Mouse (Mus musculus): ENCODE data around the gene Psma4. TPM values are rescaled to one million over a fixed set of nuclear protein-coding genes. Genes with fewer than 3 reads are reported as not detected.
"Not testable (repeated sequence)": the region's sequence is repeated elsewhere in the genome, so short reads cannot be mapped to it uniquely, and the experiment has no call there.

The Psma4 gene
- polyA plus RNA-seq, 1 experiment from 2014 or later: 294 TPM

DNA sequence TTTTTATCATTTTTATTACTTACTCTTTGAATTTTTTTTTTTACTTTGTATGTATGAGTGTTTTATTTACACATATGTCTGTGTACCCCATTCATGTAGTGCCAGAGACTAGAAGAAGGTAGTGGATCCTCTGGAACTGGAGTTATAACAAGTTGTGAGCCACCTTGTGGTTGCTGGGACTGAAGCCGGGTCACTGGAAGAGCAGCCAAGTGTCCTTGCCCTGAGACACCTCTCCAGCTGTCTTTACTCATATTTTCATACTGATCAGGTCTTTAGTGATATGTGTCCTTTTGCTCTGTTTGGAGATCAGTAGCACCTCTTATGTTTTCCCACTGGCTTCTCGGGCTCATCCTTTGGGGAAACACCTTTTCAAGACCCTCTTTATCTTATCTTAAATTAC is 6.1 kb upstream of the Psma4 start:
- Histone ChIP-seq H3K27me3 (no peaks in the 10 kb centered on the region), H3K36me3 (replicated peaks) (no peaks in the 10 kb centered on the region), H3K4me2 (no peak overlapping the region), H3K4me1 (no peaks in the 10 kb centered on the region), H3K4me3 (replicated peaks) (no peak overlapping the region), H3K9me3 (no peaks in the 10 kb centered on the region), H3K9ac (no peak overlapping the region), H3K27ac (no peak overlapping the region)
- no peak for ATAC-seq (ENCODE audit: low FRiP score)
- 76% methylated on average over 2 of the region's 2 CpGs for WGBS

DNA sequence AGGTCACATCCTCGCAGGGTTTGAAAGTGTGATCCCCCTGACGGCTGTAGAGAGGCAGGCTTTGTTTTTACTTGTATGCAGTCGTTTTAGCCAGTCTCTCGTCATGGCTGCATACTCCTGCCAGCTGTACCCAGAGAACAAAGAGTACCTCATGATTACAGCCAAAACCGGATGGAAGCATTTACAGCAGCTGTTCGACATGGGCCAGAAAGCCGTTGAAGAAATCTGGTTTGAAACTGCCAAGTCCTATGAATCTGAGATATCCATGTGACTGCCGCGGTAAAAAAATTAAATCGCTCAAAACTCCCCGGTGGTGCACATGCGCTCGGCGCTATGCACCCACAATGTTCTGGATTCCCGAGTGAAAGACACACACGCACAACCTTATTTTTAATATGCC is 4.3 kb upstream of the Psma4 start:
- Histone ChIP-seq H3K4me2 (no peak overlapping the region), H3K36me3 (replicated peaks) (no peaks in the 10 kb centered on the region), H3K4me3 (replicated peaks) (no peak overlapping the region), H3K27me3 (no peaks in the 10 kb centered on the region), H3K9ac (no peak overlapping the region), H3K4me1 (peaks cover 1% of the 10 kb centered on the region), H3K9me3 (no peaks in the 10 kb centered on the region), H3K27ac (no peak overlapping the region)
- ATAC-seq (ENCODE audit: low FRiP score): no peak
- 74% methylated on average over 16 of the region's 16 CpGs for WGBS

DNA sequence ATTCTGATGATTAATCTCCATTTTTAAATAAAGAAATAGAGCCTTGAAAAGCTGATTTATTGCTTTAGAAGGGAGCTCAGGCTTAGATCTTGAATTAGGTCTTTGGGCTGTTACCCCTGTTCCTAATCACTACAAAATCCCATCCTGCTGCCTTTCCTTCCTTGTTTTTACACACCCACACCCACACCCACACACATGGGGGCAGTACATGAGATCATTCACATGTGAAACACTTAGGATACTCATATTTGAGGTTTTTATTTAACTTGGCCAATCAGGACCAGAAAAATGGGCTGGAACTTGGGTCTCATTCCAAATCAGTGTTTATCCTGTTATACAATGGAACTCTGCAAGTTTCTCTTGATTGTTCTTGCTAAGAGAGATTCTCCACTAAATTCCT is 1.1 kb upstream of the Psma4 start:
- Histone ChIP-seq H3K9ac (no peak overlapping the region), H3K4me3 (replicated peaks) (no peak overlapping the region), H3K4me2 (no peak overlapping the region), H3K36me3 (replicated peaks) (peaks cover 19% of the 10 kb centered on the region), H3K9me3 (no peaks in the 10 kb centered on the region), H3K27me3 (no peaks in the 10 kb centered on the region), H3K27ac (no peak overlapping the region), H3K4me1 (peaks cover 22% of the 10 kb centered on the region)
- ATAC-seq (ENCODE audit: low FRiP score): no peak

DNA sequence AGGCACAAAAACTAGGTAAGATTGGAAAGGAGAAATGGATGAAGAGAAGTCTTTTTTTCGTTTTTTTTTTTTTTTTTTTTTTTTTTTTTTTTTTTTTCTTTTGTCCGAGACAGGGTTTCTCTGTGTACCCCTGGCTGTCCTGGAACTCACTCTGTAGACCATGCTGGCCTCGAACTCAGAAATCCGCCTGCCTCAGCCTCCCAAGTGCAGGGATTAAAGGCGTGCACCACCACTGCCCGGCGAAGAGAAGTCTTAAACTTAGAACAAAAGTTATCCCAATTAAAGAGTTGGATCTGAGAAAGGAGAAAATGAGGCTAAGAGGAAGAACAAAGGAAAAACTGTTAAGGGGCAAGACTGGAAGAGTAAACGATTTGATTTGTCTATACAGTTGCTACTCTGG is 428 bp upstream of the Psma4 start:
- H3K4me3 ChIP-seq (replicated peaks): peak overlapping the region; percentile 88
- peak overlapping the region; percentile 71 for H3K4me2 ChIP-seq
- H3K27me3 ChIP-seq; H3K9me3 ChIP-seq; ATAC-seq (ENCODE audit: low FRiP score): not testable (repeated sequence)
- H3K9ac ChIP-seq: 0 out of 2 replicates have a peak overlapping the region, but pooled peaks have one; percentile 91
- 49% methylated on average over 8 of the region's 8 CpGs for WGBS
- peaks cover 22% of the 10 kb centered on the region for H3K4me1 ChIP-seq
- H3K27ac ChIP-seq: peak overlapping the region; percentile 95; the same call in 1 of the 2 replicates
- H3K36me3 ChIP-seq (replicated peaks): peaks cover 24% of the 10 kb centered on the region

DNA sequence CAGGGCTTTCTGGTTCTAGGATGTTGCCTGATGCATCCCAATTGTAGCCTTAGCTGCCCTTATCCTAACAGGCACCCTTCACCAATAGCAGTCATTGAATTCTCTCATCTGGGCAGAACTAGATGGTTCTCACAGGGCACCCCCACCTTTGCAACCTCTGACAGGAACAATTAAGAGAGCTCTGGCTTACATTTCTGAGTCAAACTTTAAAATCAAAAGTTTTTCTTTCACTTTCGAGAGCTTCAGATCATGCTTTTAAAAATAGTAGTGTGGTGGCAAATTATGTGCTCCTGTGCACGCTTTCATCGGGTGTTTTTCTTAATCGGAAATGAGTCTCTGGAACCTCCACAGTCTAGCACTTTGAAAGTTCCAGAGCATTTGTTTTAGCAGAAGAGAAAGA is 10.5 kb downstream of the Psma4 start:
- Histone ChIP-seq H3K36me3 (replicated peaks) (peaks cover 41% of the 10 kb centered on the region), H3K4me1 (no peaks in the 10 kb centered on the region), H3K4me2 (no peak overlapping the region), H3K9me3 (peaks cover 4% of the 10 kb centered on the region; the same call in 1 of the 2 replicates), H3K27me3 (no peaks in the 10 kb centered on the region), H3K4me3 (replicated peaks) (no peak overlapping the region), H3K27ac (no peak overlapping the region), H3K9ac (no peak overlapping the region)
- ATAC-seq (ENCODE audit: low FRiP score): no peak
- 94% methylated on average over 4 of the region's 4 CpGs for WGBS

DNA sequence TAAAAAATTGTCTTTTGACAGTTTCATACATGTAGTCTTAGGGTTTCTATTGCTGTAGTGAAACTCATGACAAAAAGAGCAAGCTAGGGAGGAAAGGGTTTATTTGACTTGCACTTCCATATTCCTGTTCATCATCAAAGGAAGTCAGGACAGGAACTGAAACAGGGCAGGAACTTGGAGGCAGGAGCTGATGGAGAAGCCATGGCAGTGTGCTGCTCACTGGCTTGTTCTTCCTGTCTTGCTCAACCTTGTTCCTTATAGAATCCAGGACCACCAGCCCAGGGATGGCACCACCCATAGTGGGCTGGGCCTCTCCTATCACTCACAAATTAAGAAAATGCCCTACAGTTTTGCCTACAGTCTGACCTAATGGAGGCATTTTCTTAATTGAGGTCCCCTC is 13.1 kb downstream of the Psma4 start:
- no peak overlapping the region for H3K27ac ChIP-seq
- H3K9ac ChIP-seq: no peak overlapping the region
- H3K4me2 ChIP-seq: no peak overlapping the region
- H3K9me3 ChIP-seq: peaks cover 4% of the 10 kb centered on the region; the same call in 1 of the 2 replicates
- no peaks in the 10 kb centered on the region for H3K4me1 ChIP-seq
- peaks cover 16% of the 10 kb centered on the region for H3K36me3 ChIP-seq (replicated peaks)
- ATAC-seq (ENCODE audit: low FRiP score): no peak
- H3K27me3 ChIP-seq: no peaks in the 10 kb centered on the region
- no peak overlapping the region for H3K4me3 ChIP-seq (replicated peaks)

DNA sequence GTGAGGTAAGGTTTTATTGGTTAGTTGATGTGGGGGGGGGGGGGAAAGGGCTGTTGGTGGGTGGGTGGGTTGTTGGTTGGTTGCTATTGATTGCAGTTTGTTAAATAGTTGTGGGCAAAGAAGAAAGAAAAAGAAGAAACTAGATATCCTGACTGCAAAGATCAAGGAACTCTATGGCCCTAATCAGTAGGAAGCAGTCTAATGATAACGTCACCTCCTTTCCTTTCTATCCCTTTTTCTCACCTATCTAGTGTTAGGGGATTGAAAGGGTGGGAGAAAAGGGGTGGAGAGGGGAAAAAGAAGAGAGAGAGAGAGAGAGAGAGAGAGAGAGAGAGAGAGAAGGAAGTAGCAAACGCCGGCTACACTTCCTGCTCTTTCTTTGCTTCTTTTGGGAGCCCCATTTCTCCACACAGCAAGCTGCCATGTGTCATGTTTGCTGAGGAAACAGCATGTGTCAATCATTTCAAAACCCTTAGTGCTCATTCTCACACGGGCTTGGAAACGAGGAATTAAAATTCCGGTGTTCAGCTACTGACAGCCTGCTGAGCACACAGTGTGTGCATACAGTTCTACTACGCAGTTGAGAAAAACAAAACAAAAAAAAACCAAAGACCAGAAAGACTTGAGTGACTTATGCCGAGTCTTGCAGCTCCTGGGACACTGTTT is 19.5 kb downstream of the Psma4 start:
- ATAC-seq (ENCODE audit: low FRiP score): no peak
- 63% methylated on average over 8 of the region's 8 CpGs for WGBS
- peaks cover 5% of the 10 kb centered on the region; the same call in 1 of the 2 replicates for H3K4me1 ChIP-seq

DNA sequence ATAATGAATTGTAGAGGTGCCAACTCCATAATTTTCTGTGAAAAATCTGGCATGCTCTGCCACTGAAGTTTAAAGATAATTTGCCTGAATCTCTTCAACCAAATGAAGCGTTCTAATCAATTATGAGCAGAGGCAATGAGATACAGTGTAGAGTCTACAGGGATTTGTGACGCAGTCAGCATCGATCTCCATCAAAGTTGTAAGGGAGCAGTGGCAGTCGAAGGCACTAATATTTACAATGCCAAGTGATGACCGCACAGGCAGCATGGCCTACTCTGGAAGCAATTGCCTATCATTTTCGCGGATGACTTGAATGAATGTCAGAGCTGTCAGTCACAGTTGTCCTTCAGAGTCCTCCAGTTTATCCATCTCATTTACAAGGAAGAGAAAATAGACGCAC is 30.1 kb downstream of the Psma4 start, which contains the start of gene Chrna5:
TSS of gene Chrna5 (plus strand) at position 207 of the 400 bp plus-strand sequence.
- peaks cover 47% of the 10 kb centered on the region for H3K27me3 ChIP-seq
- no peak within 1 kb of the TSS for H3K27ac ChIP-seq
- no peaks in the 10 kb centered on the region for H3K9me3 ChIP-seq
- H3K9ac ChIP-seq: peak within 1 kb of the TSS; percentile 56
- peak within 1 kb of the TSS; percentile 64 for H3K4me3 ChIP-seq (replicated peaks)
- WGBS: 74% methylated on average over 8 of the region's 8 CpGs
- H3K4me1 ChIP-seq: peaks cover 13% of the 10 kb centered on the region
- no peaks in the 10 kb centered on the region for H3K36me3 ChIP-seq (replicated peaks)
- H3K4me2 ChIP-seq: peak within 1 kb of the TSS; percentile 90
- peak; percentile 27; the same call in 1 of the 2 replicates for ATAC-seq (ENCODE audit: low FRiP score)

More for the DNA sequence above, 19.5 kb downstream of the Psma4 start:
- Histone ChIP-seq H3K4me2 (no peak overlapping the region), H3K27ac (no peak overlapping the region), H3K9me3 (no peaks in the 10 kb centered on the region), H3K36me3 (replicated peaks) (no peaks in the 10 kb centered on the region), H3K27me3 (no peaks in the 10 kb centered on the region), H3K9ac (no peak overlapping the region), H3K4me3 (replicated peaks) (no peak overlapping the region)

DNA sequence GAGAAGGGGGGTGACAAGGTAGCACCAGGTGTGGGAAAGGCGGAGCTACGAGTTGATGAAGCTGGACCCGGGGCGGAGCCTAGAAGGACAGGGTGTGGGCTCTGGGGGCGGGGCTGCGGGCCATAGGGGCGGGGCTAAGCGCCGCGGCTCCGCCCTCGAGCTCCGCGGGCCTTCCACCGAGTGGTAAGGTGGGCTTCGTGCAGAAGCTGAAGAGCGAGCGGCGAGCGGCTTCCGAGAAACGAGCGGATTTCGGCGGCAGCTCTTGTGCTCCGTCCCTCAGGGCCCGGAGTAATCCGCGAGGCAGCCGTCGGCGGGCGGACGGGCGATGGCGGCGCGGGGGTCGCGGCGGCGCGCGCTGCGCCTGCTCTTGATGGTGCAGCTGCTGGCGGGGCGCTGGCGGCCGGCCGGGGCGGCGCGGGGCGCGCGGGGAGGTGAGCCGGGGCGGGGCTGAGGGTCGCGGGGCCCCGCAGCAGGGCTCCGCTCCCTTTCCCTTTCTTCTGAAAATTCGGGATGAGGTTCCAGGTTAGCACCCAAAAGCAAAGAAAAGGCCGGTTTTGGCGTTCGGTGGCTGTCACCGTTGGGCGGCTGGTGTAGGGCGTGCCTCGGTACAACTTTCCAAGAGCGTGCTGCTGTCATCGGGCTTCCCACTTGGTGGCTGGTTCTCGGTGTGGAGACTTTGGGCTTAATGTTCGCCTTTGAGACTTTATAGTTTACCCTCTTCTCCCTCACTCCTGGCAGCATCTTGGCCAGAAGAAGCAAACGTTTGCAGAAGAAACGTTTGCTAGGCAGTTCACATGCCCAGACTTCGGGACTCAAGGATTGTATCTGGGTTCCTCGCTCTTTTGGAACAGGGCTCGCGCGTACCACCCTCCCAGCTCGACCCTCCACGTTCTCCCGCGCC is 31.0 kb downstream of the Psma4 start:
- no peaks in the 10 kb centered on the region for H3K9me3 ChIP-seq
- H3K4me2 ChIP-seq: peak overlapping the region; percentile 90
- H3K27ac ChIP-seq: no peak overlapping the region
- peaks cover 47% of the 10 kb centered on the region for H3K27me3 ChIP-seq
- WGBS: 1% methylated on average over 77 of the region's 85 CpGs
- H3K4me1 ChIP-seq: peaks cover 13% of the 10 kb centered on the region
- H3K4me3 ChIP-seq (replicated peaks): peak overlapping the region; percentile 64
- peak overlapping the region; percentile 56 for H3K9ac ChIP-seq
- no peaks in the 10 kb centered on the region for H3K36me3 ChIP-seq (replicated peaks)
- ATAC-seq (ENCODE audit: low FRiP score): peak; percentile 93

DNA sequence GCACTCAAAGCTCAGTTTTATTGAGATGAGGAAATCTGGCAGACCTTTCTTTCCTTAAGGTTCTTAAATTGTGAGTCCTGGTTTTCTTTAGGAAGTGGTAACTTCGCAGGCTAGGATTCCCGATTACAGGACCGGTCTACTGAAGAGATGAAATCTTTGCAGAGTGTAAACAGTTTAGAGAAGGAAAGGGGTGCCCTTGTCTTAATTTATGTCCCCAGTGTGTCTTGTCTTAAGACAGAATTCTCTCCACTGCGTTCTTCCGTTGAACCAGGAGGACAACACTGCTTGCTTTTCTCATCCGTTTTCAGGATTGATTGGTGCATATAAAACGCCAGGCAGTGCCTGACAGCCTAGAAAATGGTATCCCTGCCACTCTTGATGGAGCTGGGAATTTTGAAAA is 31.8 kb downstream of the Psma4 start:
- Histone ChIP-seq H3K4me2 (peak overlapping the region; percentile 90), H3K36me3 (replicated peaks) (no peaks in the 10 kb centered on the region), H3K27ac (no peak overlapping the region), H3K4me3 (replicated peaks) (peak overlapping the region; percentile 64), H3K9ac (no peak overlapping the region), H3K27me3 (peaks cover 47% of the 10 kb centered on the region), H3K9me3 (no peaks in the 10 kb centered on the region), H3K4me1 (peaks cover 13% of the 10 kb centered on the region)
- WGBS: 6% methylated on average over 7 of the region's 7 CpGs
- ATAC-seq (ENCODE audit: low FRiP score): no peak

DNA sequence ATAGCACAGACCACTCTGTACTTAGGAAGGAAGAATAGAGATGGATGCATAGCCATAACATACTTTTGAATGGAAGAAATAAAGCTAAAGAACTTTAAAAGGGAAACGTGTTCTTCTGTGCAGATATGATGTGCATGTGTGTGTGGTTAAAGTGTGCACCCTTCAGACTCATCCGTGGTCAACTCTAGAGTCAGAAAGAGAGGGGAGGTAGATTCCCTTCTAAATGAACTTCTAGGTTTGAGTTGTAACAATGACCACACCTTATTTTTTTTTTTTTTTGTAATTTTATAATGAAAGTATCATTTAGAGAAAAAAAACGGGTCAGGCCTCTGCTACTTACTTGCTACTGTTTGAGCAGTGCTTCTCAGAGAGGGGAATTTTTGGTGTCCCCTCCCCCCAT is 39.8 kb downstream of the Psma4 start:
- H3K9me3 ChIP-seq: no peaks in the 10 kb centered on the region
- ATAC-seq (ENCODE audit: low FRiP score): no peak
- no peak overlapping the region for H3K9ac ChIP-seq
- H3K4me1 ChIP-seq: no peaks in the 10 kb centered on the region
- no peak overlapping the region for H3K27ac ChIP-seq
- no peak overlapping the region for H3K4me2 ChIP-seq
- WGBS: 78% methylated on average over 3 of the region's 3 CpGs
- H3K36me3 ChIP-seq (replicated peaks): no peaks in the 10 kb centered on the region
- no peaks in the 10 kb centered on the region for H3K27me3 ChIP-seq
- H3K4me3 ChIP-seq (replicated peaks): no peak overlapping the region

DNA sequence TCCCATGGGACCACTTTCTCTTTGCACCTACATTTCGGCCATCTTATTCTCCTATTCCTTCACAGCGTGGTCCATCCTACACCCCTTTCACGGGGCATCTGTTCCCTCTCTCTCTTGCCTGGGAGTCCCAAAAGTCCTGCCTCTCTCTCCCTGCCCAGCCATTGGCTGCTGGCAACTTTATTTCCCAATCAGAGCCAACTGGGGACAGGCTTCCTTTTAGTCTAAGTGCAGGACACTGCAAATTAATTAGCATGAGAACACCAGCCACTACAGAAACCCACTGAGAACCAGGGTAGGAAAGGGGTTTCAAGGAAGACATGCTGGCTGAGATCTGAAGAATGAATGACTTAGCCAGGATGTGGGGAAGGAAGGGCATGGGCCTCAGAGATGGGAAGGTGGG is 43.8 kb downstream of the Psma4 start:
- WGBS: 46% methylated on average over 3 of the region's 3 CpGs

More for the DNA sequence above, 43.8 kb downstream of the Psma4 start:
- no peaks in the 10 kb centered on the region for H3K4me1 ChIP-seq
- H3K4me2 ChIP-seq: no peak overlapping the region
- no peaks in the 10 kb centered on the region for H3K27me3 ChIP-seq
- no peaks in the 10 kb centered on the region for H3K36me3 ChIP-seq (replicated peaks)
- H3K9me3 ChIP-seq: no peaks in the 10 kb centered on the region
- ATAC-seq (ENCODE audit: low FRiP score): no peak
- no peak overlapping the region for H3K9ac ChIP-seq
- no peak overlapping the region for H3K27ac ChIP-seq
- no peak overlapping the region for H3K4me3 ChIP-seq (replicated peaks)

Data from forebrain, embryonic 12.5 days (tissue).